Mouse (Mus musculus): ENCODE data around the gene Vmn1r193.
"Not testable (repeated sequence)": the region's sequence is repeated elsewhere in the genome, so short reads cannot be mapped to it uniquely, and the experiment has no call there.

- TF ChIP-seq CTCF, EP300 (IDR thresholded peaks at IDR 0.05; ENCODE audit: low read depth): not testable (repeated sequence)
Measured at GRCm38 (mm10) chr13:22192756-22193155, 30.2 kb downstream of the Vmn1r193 start.
